ENCODE assay signal across 10 mouse cellular contexts in the genomic region with DNA sequence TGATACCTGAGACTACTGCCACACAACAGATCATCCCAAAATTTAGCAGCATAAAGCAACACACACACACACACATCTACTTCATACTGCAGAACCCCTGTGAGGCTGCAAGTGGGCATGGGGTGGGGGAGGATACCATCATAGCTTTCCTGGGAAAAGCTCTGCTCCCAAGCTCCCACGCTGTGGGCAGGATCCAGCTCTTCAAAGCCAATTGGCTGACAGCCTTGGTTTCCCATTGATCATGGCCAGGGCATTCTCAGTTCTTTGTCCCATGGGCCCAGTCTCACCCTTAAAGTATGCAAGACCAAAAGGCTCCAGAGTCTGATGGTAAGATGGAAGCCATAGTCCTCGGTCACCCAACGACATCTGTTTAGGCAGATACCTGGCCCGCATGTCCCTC.
"Had no signal": no experiment of that assay in that cellular context is flagged by ENCODE, and none has a peak within 500 bp of the region (broad histone marks: within the 10 kb centered on the region; RNA-seq: fewer than 3 reads in every experiment).

No protein-coding gene starts in this region.

- H3K4me1 ChIP-seq: limb, embryonic 15.5 days; liver, embryonic 13.5 days; lung, embryonic 15.5 days had no signal

- H3K36me3 ChIP-seq: kidney, embryonic 15.5 days; limb, embryonic 15.5 days; liver, embryonic 13.5 days; lung, embryonic 15.5 days; midbrain, embryonic 12.5 days had no signal

- H3K4me2 ChIP-seq: kidney, embryonic 15.5 days; limb, embryonic 15.5 days; liver, embryonic 13.5 days; lung, embryonic 15.5 days; midbrain, embryonic 12.5 days had no signal

- H3K27ac ChIP-seq: kidney, embryonic 15.5 days; limb, embryonic 15.5 days; liver, embryonic 13.5 days; lung, embryonic 15.5 days; macrophage; midbrain, embryonic 12.5 days had no signal

- H3K9ac ChIP-seq: kidney, embryonic 15.5 days; limb, embryonic 15.5 days; liver, embryonic 13.5 days; liver, postnatal 0 days; lung, embryonic 15.5 days; midbrain, embryonic 12.5 days had no signal

- H3K9me3 ChIP-seq: kidney, embryonic 15.5 days; limb, embryonic 15.5 days; liver, embryonic 13.5 days; lung, embryonic 15.5 days; megakaryocyte, embryonic 14.5 days; midbrain, embryonic 12.5 days had no signal

- DNase-seq: liver, embryonic 13.5 days; thymus, postnatal 36 days had no signal

- ATAC-seq: liver, postnatal 0 days; midbrain, embryonic 16.5 days had no signal

- H3K27me3 ChIP-seq: lung, embryonic 15.5 days; megakaryocyte, embryonic 14.5 days had no signal

- H3K4me3 ChIP-seq: kidney, embryonic 15.5 days; limb, embryonic 15.5 days; liver, embryonic 13.5 days; lung, embryonic 15.5 days; megakaryocyte, embryonic 14.5 days; midbrain, embryonic 12.5 days had no signal
